Mouse (Mus musculus): ENCODE measurements around the gene Axl.

The Axl gene

DNA sequence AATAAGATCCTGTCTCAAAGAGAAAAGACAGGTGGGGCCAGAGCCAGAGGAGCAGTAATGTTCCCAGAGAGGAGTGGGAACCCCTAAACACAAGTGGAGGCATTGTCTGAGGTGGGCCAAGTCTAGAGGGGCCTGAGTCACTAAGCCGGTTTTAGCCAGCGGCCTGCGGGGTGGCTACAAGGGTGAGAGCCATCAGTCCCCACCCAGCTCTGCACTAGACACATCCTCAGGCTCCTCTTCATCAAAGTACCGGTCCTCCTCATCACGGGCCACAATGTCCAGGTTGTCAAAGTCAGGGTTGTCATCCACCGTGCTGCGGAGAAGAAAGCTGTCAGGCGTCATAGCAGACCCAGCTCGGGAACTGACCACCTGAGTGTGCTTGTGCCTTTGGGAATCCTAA, 75.7 kb downstream of the Axl start:
- in situ Hi-C loops (cut with MboI; ENCODE audit: low sequenced_read_pairs): no loop called here

GRCm38 (mm10) chr7:25711731-25712197, 76.7 kb downstream of the Axl start:
- in situ Hi-C loops (cut with MboI; ENCODE audit: low sequenced_read_pairs): no loop called here

DNA sequence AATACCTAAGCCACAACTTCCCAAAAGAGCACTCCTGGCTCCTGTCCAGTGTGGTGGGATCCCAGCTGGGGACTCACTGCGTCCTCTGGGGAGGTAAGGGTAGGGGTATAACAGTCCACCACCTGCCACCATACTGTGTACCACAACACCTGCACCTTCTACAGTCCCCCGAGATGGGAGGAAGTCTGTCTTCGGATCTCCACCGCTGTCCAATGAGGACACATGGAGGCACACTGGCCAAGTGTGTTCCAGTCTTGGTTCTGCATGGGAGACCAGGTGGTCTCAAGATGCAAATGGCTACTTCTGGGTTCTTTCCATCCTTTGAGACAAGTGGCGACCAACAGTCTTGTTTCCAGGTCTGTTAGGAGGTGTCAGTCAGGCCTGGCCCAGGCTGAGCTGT, 77.3 kb downstream of the Axl start:
- in situ Hi-C loops (cut with MboI; ENCODE audit: low sequenced_read_pairs): no loop called here

DNA sequence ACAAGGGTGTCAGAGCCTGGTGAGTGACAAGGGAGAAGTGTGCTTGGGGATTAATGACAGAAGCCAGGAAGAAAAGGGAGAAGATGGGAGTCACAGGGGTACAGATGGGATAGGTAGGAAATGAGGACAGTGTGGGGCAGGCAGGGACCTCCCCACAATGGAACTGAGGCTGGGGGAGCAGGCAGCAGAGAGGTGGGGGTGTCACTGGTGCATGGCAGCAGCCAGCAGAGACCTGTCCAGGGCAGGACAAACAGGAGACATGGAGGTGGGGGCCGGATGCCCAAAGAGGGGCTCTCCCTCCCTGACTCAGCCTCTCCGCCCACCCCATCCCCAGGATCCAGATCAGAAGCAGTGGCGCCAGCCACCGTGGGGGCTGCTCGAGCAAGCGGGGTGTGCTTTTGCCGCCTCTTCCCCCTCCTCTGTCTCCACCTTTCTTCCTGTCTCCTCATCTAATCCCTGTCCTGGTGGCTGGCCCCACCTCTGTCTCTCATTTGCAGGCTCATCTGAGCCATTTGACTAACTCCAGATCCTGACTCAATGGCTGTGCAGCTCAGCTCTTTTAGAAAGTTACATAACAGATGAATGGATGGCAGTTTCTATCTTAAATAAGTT, 77.9 kb downstream of the Axl start:
- in situ Hi-C loops (cut with MboI; ENCODE audit: low sequenced_read_pairs): no loop called here

GRCm38 (mm10) chr7:25709961-25710360, 78.5 kb downstream of the Axl start:
- in situ Hi-C loops (cut with MboI; ENCODE audit: low sequenced_read_pairs): no loop called here

DNA sequence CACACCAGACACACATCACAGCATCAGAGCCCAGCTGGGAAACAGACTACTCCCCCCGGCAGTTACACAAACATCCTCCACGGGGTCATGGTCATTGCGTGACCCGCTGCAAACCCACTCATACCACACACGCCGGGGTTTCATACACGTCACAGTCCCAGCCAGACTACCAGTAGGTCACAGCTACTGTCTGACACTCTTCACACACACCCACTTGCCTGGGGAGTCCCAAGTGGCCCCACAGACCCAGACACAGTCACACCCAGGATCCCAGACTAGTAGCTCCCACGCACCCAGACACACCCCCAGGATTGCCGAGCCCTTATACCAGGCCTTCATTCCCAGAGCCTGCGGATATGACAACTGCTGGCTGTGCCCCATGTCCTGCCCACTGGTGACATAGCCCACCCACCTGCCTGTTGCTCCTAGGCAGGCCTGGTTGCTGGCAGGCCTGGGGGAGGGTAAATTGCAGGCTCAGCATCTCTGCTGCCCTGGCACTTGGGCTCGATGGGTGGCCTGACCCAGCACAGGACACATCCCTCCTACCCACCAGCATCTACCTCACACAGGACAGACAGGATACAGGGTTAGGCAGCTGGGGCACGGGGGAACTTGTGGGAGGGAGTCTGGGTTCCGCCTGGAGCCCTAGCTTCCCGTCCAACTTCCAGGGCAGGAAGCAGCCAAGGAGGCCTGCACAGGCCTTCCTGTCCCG, 80.8 kb downstream of the Axl start:
- in situ Hi-C loops (cut with MboI; ENCODE audit: low sequenced_read_pairs): no loop called here
